ENCODE assay signal across 25 mouse cellular contexts in the genomic region with DNA sequence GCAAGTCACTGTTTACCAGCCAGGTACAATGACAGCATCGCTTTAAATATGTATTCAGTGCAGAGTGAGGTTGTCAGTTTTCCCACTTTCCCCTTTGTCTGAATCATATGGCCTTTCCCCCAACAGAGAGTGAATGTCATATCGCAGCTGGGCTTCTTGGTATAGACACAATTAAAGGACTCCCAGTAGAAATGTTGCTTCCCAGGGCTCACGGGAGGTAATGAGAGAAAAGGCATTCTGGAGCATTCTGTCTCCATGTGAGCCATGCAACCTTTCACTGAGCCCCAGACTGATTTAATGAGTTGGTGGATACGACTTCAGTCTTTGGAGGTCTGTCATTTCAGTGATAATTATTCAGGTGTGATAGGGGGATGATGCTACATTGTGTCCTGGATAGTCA.
A peak's percentile ranks its signal among the peaks of the same experiment; 100 is the strongest.
DNase-seq lines count a peak whose midpoint lies in the region; ATAC-seq and TF ChIP-seq lines count a peak whose summit lies in the region.
"Had no signal": no experiment of that assay in that cellular context is flagged by ENCODE, and none has a peak within 500 bp of the region (broad histone marks: within the 10 kb centered on the region; RNA-seq: fewer than 3 reads in every experiment).

No protein-coding gene starts in this region.

- H3K4me3 ChIP-seq in hindbrain, embryonic 11.5 days (ENCODE audit: low read depth, low read length) = no peak overlapping the region
- no peak overlapping the region for H3K4me3 ChIP-seq in hindbrain, postnatal 0 days (ENCODE audit: low read length)
- H3K4me3 ChIP-seq in midbrain, embryonic 14.5 days (replicated peaks; ENCODE audit: low read depth, low read length) = no peak overlapping the region
- H3K4me3 ChIP-seq: intestine, embryonic 15.5 days; left cerebral cortex, adult 2 months; liver, embryonic 13.5 days; neural tube, embryonic 12.5 days had no signal

- TF ChIP-seq CTCF in hindbrain, postnatal 0 days (IDR thresholded peaks at IDR 0.05; ENCODE audit: low read depth) = no peak

- no peak overlapping the region for H3K27ac ChIP-seq in hindbrain, embryonic 11.5 days (ENCODE audit: low read depth, low read length)
- no peak overlapping the region for H3K27ac ChIP-seq in hindbrain, postnatal 0 days
- H3K27ac ChIP-seq in midbrain, embryonic 14.5 days (replicated peaks; ENCODE audit: low read depth, low read length) = peak overlapping the region; percentile 41; the same call in 1 of the 2 replicates
- H3K27ac ChIP-seq: intestine, embryonic 15.5 days; left cerebral cortex, adult 2 months; liver, embryonic 13.5 days; neural tube, embryonic 12.5 days had no signal

- no peak overlapping the region for H3K4me2 ChIP-seq in hindbrain, embryonic 11.5 days (replicated peaks; ENCODE audit: low read depth, low read length)
- H3K4me2 ChIP-seq in hindbrain, postnatal 0 days (ENCODE audit: low read depth, low read length) = no peak overlapping the region
- no peak overlapping the region for H3K4me2 ChIP-seq in midbrain, embryonic 14.5 days (ENCODE audit: low read length)
- H3K4me2 ChIP-seq: intestine, embryonic 15.5 days; liver, embryonic 13.5 days; neural tube, embryonic 12.5 days had no signal

- no peaks in the 10 kb centered on the region for H3K4me1 ChIP-seq in hindbrain, embryonic 11.5 days (replicated peaks; ENCODE audit: control insufficient read depth, insufficient read depth, low read length)
- no peaks in the 10 kb centered on the region for H3K4me1 ChIP-seq in hindbrain, postnatal 0 days (ENCODE audit: insufficient read depth, low read length)
- 0 out of 2 replicates have a peak, but pooled peaks cover 2% of the 10 kb centered on the region for H3K4me1 ChIP-seq in midbrain, embryonic 14.5 days (ENCODE audit: control insufficient read depth, insufficient read depth, low read length)
- H3K4me1 ChIP-seq: intestine, embryonic 15.5 days; liver, embryonic 13.5 days; neural tube, embryonic 12.5 days had no signal

- 75% methylated on average over 4 of the region's 4 CpGs for whole genome bisulfite sequencing in hindbrain, embryonic 11.5 days
- 59% methylated on average over 4 of the region's 4 CpGs for WGBS in hindbrain, postnatal 0 days
- WGBS in midbrain, embryonic 14.5 days = 52% methylated on average over 4 of the region's 4 CpGs

- H3K9me3 ChIP-seq in hindbrain, embryonic 11.5 days (ENCODE audit: control insufficient read depth, low read length) = no peaks in the 10 kb centered on the region
- no peaks in the 10 kb centered on the region for H3K9me3 ChIP-seq in hindbrain, postnatal 0 days (ENCODE audit: low read length)
- H3K9me3 ChIP-seq in midbrain, embryonic 14.5 days (ENCODE audit: control insufficient read depth, low read length) = no peaks in the 10 kb centered on the region
- H3K9me3 ChIP-seq: G1E; intestine, embryonic 15.5 days; liver, embryonic 13.5 days; neural tube, embryonic 12.5 days had no signal

- DNase-seq in hindbrain, embryonic 11.5 days (ENCODE audit: low spot score) = no peak
- no peak for DNase-seq in hindbrain, postnatal 0 days (ENCODE audit: low spot score)
- DNase-seq in retina, postnatal 1 day = peak; percentile 1
- DNase-seq in retina, embryonic 14.5 days (ENCODE audit: low spot score) = no peak
- DNase-seq in midbrain, embryonic 14.5 days = peak; percentile 58
- no peak for DNase-seq in adrenal gland, adult (ENCODE audit: inconsistent age in 2 of 2, low spot score in 1 of 2)
- DNase-seq in ovary, postnatal 10 days (ENCODE audit: low spot score) = no peak
- DNase-seq: adrenal gland, adult 2 months; B cell, adult 2 months; cerebellum, adult 18-20 months; cerebellum, postnatal 14 days; heart, postnatal 4 days; kidney, adult 8-10 months; kidney, postnatal 10 days; liver, embryonic 13.5 days; lung, adult 2 months; lung, postnatal 14 days; right cerebral cortex, postnatal 25 days; spleen, adult 18-20 months had no signal

- peak; percentile 45; the same call in 1 of the 2 replicates for ATAC-seq in hindbrain, embryonic 11.5 days (ENCODE audit: low FRiP score)
- ATAC-seq in hindbrain, postnatal 0 days = no peak
- ATAC-seq in midbrain, embryonic 14.5 days (ENCODE audit: low FRiP score, low TSS enrichment) = peak; percentile 62; the same call in 1 of the 2 replicates
- ATAC-seq: intestine, embryonic 15.5 days; Patski had no signal

- H3K27me3 ChIP-seq in hindbrain, embryonic 11.5 days (ENCODE audit: control insufficient read depth, insufficient read depth, low read length) = no peaks in the 10 kb centered on the region
- H3K27me3 ChIP-seq in hindbrain, postnatal 0 days (ENCODE audit: insufficient read depth, low read length) = no peaks in the 10 kb centered on the region
- H3K27me3 ChIP-seq in midbrain, embryonic 14.5 days (ENCODE audit: control insufficient read depth, insufficient read depth, low read length) = no peaks in the 10 kb centered on the region
- H3K27me3 ChIP-seq: CH12.LX; intestine, embryonic 15.5 days; liver, embryonic 13.5 days; neural tube, embryonic 12.5 days; Patski had no signal

- H3K36me3 ChIP-seq in hindbrain, embryonic 11.5 days (ENCODE audit: control insufficient read depth, insufficient read depth, low read length) = no peaks in the 10 kb centered on the region
- H3K36me3 ChIP-seq in hindbrain, postnatal 0 days (ENCODE audit: insufficient read depth, low read length) = no peaks in the 10 kb centered on the region
- H3K36me3 ChIP-seq in midbrain, embryonic 14.5 days (ENCODE audit: control insufficient read depth, insufficient read depth, low read length) = no peaks in the 10 kb centered on the region
- H3K36me3 ChIP-seq: G1E; intestine, embryonic 15.5 days; liver, embryonic 13.5 days; neural tube, embryonic 12.5 days had no signal

- H3K9ac ChIP-seq in hindbrain, embryonic 11.5 days (ENCODE audit: low read depth, low read length) = no peak overlapping the region
- H3K9ac ChIP-seq in hindbrain, postnatal 0 days (replicated peaks; ENCODE audit: low read length) = no peak overlapping the region
- H3K9ac ChIP-seq in midbrain, embryonic 14.5 days (replicated peaks; ENCODE audit: low read length) = no peak overlapping the region
- H3K9ac ChIP-seq: intestine, embryonic 15.5 days; liver, embryonic 13.5 days; neural tube, embryonic 12.5 days had no signal

Comparison
In these comparisons a context has a peak if more than half of its experiments do, and no peak if none do; other contexts are left out.
1. DNase-seq: peak in retina, postnatal 1 day (single experiment) and midbrain, embryonic 14.5 days (single experiment); none in hindbrain, embryonic 11.5 days (single experiment), hindbrain, postnatal 0 days (single experiment), retina, embryonic 14.5 days (single experiment), adrenal gland, adult (0 of 2) and ovary, postnatal 10 days (single experiment).